Mouse (Mus musculus) forebrain, embryonic 14.5 days (tissue): ENCODE measurements around the gene Ubqln4. TPM values are rescaled to one million over a fixed set of nuclear protein-coding genes. Genes with fewer than 3 reads are reported as not detected.

Experiments used
- ATAC-seq: fragments of 200-750 bp; cut with Nextera tagmentation; 2 replicates; pipeline ENCODE4 v1.8.0; 2017; ENCODE audit warnings: mild to moderate bottlenecking, moderate library complexity
- DNase-seq: peaks from one replicate; pipeline ENCODE4 v3.0.0-alpha.2; 2015; ENCODE audit warnings: low spot score
- H3K27ac ChIP-seq: fragments of 300-500 bp; sonication (generic); 2 replicates; pipeline ENCODE4 v1.5.1; 2014; ENCODE audit warnings: low read depth, mild to moderate bottlenecking, control low read depth, low read length, moderate library complexity
- H3K27me3 ChIP-seq: fragments of 300-500 bp; sonication (generic); replicated peaks from 2 replicates; pipeline ENCODE4 v1.6.1; 2014; ENCODE audit warnings: low read length, control low read depth, mixed read lengths; ENCODE audit not compliant: control insufficient read depth, insufficient read depth
- H3K36me3 ChIP-seq: fragments of 300-500 bp; sonication (generic); 2 replicates; pipeline ENCODE4 v1.6.1; 2014; ENCODE audit warnings: low read length, control low read depth; ENCODE audit not compliant: control insufficient read depth, insufficient read depth
- H3K4me1 ChIP-seq: fragments of 300-500 bp; sonication (generic); 2 replicates; pipeline ENCODE4 v1.6.1; 2014; ENCODE audit warnings: antibody characterized with exemption, low read length, control low read depth; ENCODE audit not compliant: control insufficient read depth, insufficient read depth
- H3K4me2 ChIP-seq: fragments of 300-500 bp; sonication (generic); 2 replicates; pipeline ENCODE4 v1.6.1; 2014; ENCODE audit warnings: mild to moderate bottlenecking, control low read depth, low read length
- H3K4me3 ChIP-seq: fragments of 300-500 bp; sonication (generic); 2 replicates; pipeline ENCODE4 v1.5.1; 2014; ENCODE audit warnings: low read depth, low read length, control low read depth
- H3K9ac ChIP-seq: fragments of 300-500 bp; sonication (generic); 2 replicates; pipeline ENCODE4 v1.6.1; 2014; ENCODE audit warnings: mild to moderate bottlenecking, low read length, control low read depth, moderate library complexity
- H3K9me3 ChIP-seq: fragments of 300-500 bp; sonication (generic); replicated peaks from 2 replicates; pipeline ENCODE4 v1.6.1; 2016; ENCODE audit warnings: low read length, control low read depth, mixed read lengths; ENCODE audit not compliant: control insufficient read depth
- WGBS: fragments of 180-500 bp; shearing (Covaris S2); extraction: QIAGEN DNeasy Blood & Tissue Kit; methylation state at CpG from one replicate; pipeline ENCODE4 v1.1.7; 2014; 5-methylcytosine and 5-hydroxymethylcytosine counted together
- polyA plus RNA-seq: library from polyadenylated mRNA; unstranded; fragments of >200 nt; fragmentation: Nextera tagmentation; extraction: Ambion mirVana; gene quantifications from 2 replicates; pipeline ENCODE4 v1.2.1, GENCODE M21; 2014

Ubqln4 gene
- polyA plus RNA-seq, 1 experiment from 2014 or later: 40.5 TPM

DNA sequence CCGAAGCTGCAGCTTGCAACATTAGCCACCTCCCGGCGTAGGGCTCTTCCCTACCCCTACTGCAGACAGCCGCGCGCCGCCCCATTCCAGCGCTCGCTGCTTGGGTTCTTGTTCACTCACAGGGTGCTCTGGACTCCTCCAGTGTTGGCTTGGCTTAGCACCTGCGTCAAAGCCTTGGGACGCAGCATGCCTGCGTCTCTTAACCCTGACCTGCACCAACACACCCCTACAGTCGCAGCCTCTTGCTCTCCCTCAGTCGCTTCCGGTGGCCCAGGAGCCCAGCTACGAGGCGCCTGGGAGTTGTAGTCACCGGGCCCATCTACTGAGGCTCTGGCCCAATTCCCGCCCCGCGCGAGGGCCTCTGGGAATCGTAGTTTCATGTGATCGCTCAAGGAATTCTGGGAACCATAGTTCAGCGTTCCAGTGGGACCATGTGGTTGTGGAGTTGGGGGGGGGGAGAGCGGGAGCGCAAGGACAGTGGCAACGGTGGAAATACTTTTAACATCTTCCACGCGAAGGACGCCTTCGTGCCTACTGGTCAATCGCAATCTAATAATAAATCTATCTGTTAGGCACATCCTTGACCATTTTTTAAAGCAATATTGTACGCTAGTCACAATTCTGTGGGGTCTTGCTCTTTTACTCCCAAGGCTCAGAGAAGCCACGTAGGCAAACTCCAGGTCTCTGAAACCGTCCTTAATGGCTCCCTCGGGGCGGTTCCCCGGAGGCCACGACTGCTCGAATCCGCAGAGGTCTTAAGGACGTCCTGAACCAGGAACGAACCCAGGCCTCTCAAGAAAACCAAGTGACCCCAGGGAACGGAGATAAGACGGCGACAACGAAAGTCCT lies 658 bp upstream of the Ubqln4 start, which contains the start of gene Lamtor2:
TSS of gene Lamtor2 (minus strand) at position 399 of the 849 bp plus-strand sequence.
- Histone ChIP-seq H3K4me3 (peak within 1 kb of the TSS; percentile 93), H3K4me2 (peak within 1 kb of the TSS; percentile 81), H3K9me3 (no peaks in the 10 kb centered on the region), H3K27ac (peak within 1 kb of the TSS; percentile 94), H3K36me3 (peaks cover 21% of the 10 kb centered on the region), H3K9ac (peak within 1 kb of the TSS; percentile 94), H3K27me3 (no peaks in the 10 kb centered on the region), H3K4me1 (peaks cover 16% of the 10 kb centered on the region)
- 0% methylated on average over 48 of the region's 48 CpGs for WGBS
- ATAC-seq: peak; percentile 92
- DNase-seq: peak; percentile 99

GRCm38 (mm10) chr3:88553880-88554586 lies 475 bp downstream of the Ubqln4 start:
- peak overlapping the region; percentile 94 for H3K9ac ChIP-seq
- ATAC-seq: peak; percentile 42
- peak overlapping the region; percentile 94 for H3K27ac ChIP-seq
- H3K36me3 ChIP-seq: peaks cover 29% of the 10 kb centered on the region
- H3K9me3 ChIP-seq: no peaks in the 10 kb centered on the region
- H3K4me1 ChIP-seq: peaks cover 16% of the 10 kb centered on the region
- under 1% methylated on average over 40 of the region's 41 CpGs for whole genome bisulfite sequencing
- peak; percentile 84 for DNase-seq
- peak overlapping the region; percentile 81 for H3K4me2 ChIP-seq
- H3K4me3 ChIP-seq: peak overlapping the region; percentile 93
- H3K27me3 ChIP-seq: no peaks in the 10 kb centered on the region

DNA sequence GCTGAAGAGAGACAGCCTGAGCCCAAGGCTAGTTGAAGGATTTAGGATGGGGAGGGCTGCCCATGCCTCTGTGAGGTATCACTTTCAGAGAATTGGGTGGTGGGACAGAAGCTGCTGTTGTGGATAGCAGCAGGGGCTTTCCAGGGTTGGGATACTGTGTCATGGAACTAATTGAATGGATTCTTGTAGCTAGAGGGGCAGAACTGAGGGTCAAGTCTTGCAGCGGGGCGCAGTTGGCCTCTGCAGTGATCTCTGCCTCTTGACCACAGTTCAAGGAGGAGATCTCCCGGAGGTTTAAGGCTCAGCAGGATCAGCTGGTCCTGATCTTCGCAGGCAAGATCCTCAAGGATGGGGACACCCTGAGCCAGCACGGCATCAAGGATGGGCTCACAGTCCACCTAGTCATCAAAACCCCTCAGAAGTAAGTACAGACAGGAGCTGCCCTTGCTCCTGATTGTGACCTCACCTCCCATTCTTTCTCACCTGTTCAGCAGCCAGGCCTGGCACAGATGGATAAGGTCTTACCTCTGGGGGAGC lies 1.6 kb downstream of the Ubqln4 start:
- no peak for DNase-seq
- no peaks in the 10 kb centered on the region for H3K9me3 ChIP-seq
- no peaks in the 10 kb centered on the region for H3K27me3 ChIP-seq
- H3K9ac ChIP-seq: peak overlapping the region; percentile 2; the same call in 1 of the 2 replicates
- H3K4me1 ChIP-seq: peaks cover 16% of the 10 kb centered on the region
- peak overlapping the region; percentile 81 for H3K4me2 ChIP-seq
- no peak overlapping the region for H3K4me3 ChIP-seq
- no peak for ATAC-seq
- H3K27ac ChIP-seq: no peak overlapping the region
- 92% methylated on average over 5 of the region's 5 CpGs for WGBS
- H3K36me3 ChIP-seq: peaks cover 40% of the 10 kb centered on the region

DNA sequence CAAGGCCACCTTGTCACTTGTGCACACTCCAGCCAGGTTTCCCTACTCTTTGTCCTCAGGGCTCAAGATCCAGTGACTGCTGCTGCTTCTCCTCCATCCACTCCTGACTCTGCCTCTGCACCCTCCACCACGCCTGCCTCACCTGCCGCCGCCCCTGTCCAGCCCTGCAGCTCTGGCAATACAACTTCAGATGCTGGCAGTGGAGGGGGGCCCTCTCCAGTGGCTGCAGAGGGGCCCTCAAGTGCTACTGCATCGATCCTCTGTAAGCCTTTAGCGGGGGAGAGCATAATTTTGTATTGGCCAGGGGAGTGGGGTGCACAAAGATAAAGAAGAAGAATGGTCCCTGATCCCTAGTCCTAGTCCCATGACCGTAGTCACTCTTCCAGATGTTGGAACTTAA lies 2.2 kb downstream of the Ubqln4 start:
- Histone ChIP-seq H3K36me3 (peaks cover 46% of the 10 kb centered on the region), H3K27ac (no peak overlapping the region), H3K9ac (no peak overlapping the region), H3K27me3 (no peaks in the 10 kb centered on the region), H3K4me2 (no peak overlapping the region), H3K4me3 (no peak overlapping the region), H3K9me3 (no peaks in the 10 kb centered on the region), H3K4me1 (peaks cover 16% of the 10 kb centered on the region)
- ATAC-seq (no peak), DNase-seq (no peak)
- WGBS: 98% methylated on average over 6 of the region's 6 CpGs

DNA sequence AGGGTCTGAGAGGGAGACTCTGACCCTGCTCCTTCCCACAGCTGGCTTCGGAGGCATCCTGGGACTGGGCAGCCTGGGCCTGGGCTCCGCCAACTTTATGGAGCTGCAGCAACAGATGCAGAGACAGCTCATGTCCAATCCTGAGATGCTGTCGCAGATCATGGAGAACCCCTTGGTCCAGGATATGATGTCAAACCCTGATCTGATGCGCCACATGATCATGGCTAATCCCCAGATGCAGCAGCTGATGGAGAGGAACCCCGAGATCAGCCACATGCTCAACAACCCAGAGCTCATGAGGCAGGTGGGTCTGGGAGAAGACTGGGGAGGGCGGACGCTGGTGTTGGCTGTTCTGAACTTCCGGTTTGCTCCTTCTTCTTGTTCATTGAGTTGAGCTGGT lies 3.1 kb downstream of the Ubqln4 start:
- H3K27me3 ChIP-seq: no peaks in the 10 kb centered on the region
- no peak overlapping the region for H3K4me3 ChIP-seq
- 94% methylated on average over 8 of the region's 8 CpGs for WGBS
- no peak overlapping the region for H3K9ac ChIP-seq
- H3K9me3 ChIP-seq: no peaks in the 10 kb centered on the region
- peaks cover 16% of the 10 kb centered on the region for H3K4me1 ChIP-seq
- no peak for DNase-seq
- no peak for ATAC-seq
- H3K4me2 ChIP-seq: no peak overlapping the region
- H3K36me3 ChIP-seq: peaks cover 55% of the 10 kb centered on the region
- no peak overlapping the region for H3K27ac ChIP-seq

DNA sequence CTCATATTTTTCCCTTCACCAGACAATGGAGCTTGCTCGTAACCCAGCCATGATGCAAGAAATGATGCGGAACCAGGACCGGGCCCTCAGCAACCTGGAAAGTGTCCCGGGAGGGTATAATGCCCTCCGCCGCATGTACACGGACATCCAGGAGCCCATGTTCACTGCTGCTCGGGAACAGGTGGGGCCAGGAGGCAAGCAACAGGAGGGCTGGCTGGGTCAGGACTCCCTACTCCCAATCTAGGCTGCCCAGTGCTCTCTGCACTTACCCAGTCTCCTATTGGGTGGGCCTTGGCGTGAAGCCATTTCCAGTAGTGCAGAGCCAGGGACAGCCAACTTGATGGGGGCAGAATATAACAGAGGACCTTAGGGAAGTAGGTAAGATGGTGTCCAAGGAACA lies 6.0 kb downstream of the Ubqln4 start:
- 96% methylated on average over 9 of the region's 9 CpGs for WGBS
- Histone ChIP-seq H3K4me1 (peaks cover 7% of the 10 kb centered on the region), H3K27ac (no peak overlapping the region), H3K9ac (no peak overlapping the region), H3K27me3 (no peaks in the 10 kb centered on the region), H3K4me3 (no peak overlapping the region), H3K36me3 (peaks cover 84% of the 10 kb centered on the region), H3K4me2 (no peak overlapping the region), H3K9me3 (no peaks in the 10 kb centered on the region)
- DNase-seq (no peak), ATAC-seq (no peak)

- no peaks in the 10 kb centered on the region for H3K9me3 ChIP-seq
- peak; percentile 37; the same call in 1 of the 2 replicates for ATAC-seq
- H3K4me3 ChIP-seq: no peak overlapping the region
- H3K4me1 ChIP-seq: no peaks in the 10 kb centered on the region
- no peaks in the 10 kb centered on the region for H3K27me3 ChIP-seq
- H3K27ac ChIP-seq: no peak overlapping the region
- no peak overlapping the region for H3K9ac ChIP-seq
- no peak overlapping the region for H3K4me2 ChIP-seq
- WGBS: 69% methylated on average over 4 of the region's 4 CpGs
- H3K36me3 ChIP-seq: peaks cover 94% of the 10 kb centered on the region
- DNase-seq: no peak
Observed at GRCm38 (mm10) chr3:88561989-88562388, 8.4 kb downstream of the Ubqln4 start.

- Histone ChIP-seq H3K27ac (no peak overlapping the region), H3K4me3 (no peak overlapping the region), H3K27me3 (no peaks in the 10 kb centered on the region), H3K9me3 (no peaks in the 10 kb centered on the region), H3K36me3 (peaks cover 100% of the 10 kb centered on the region), H3K9ac (no peak overlapping the region), H3K4me1 (no peaks in the 10 kb centered on the region), H3K4me2 (no peak overlapping the region)
- 67% methylated on average over 4 of the region's 4 CpGs for WGBS
- DNase-seq (no peak), ATAC-seq (no peak)
Observed at GRCm38 (mm10) chr3:88563442-88563841, 9.9 kb downstream of the Ubqln4 start.
